Mouse (Mus musculus) monocyte, adult 5-6 weeks (primary cell): Measurements from ENCODE around the gene Limch1. TPM values are rescaled to one million over a fixed set of nuclear protein-coding genes. Genes with fewer than 3 reads are reported as not detected.

Source experiments
- ATAC-seq: fragments of 153-309, 156-312 bp; replicated peaks from 2 replicates; pipeline ENCODE4 v1.8.0; 2017; ENCODE audit warnings: mild to moderate bottlenecking; ENCODE audit not compliant: low TSS enrichment, insufficient number of reproducible peaks, severe bottlenecking, poor library complexity, low FRiP score
- total RNA-seq: library from RNA; stranded (forward); fragments of 200-1000, 200-491, 200-594 nt; gene quantifications from 3 replicates; pipeline ENCODE4 v1.2.3, GENCODE M21; 2017

The Limch1 gene
- total RNA-seq, 1 experiment from 2014 or later, result not detected

DNA sequence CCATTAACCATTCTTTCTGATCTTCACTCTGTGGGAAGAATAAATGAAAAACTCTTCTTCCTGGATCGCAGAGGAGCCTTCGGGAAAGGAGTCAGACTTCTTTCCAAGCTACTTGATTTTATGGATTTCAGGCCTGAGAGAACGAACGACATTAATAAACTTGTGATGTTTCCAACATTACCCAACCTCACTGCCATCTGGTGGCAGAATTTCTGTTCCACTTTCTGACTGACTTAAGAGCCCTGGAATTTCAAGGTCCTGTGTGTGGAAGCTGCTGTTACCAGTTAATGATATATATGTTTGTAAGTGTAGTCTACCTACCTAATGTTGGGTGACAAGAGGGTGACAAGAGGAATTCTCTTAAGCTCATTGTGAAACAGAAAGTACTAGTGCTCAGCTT, 243.3 kb downstream of the Limch1 start:
- no peak for ATAC-seq

DNA sequence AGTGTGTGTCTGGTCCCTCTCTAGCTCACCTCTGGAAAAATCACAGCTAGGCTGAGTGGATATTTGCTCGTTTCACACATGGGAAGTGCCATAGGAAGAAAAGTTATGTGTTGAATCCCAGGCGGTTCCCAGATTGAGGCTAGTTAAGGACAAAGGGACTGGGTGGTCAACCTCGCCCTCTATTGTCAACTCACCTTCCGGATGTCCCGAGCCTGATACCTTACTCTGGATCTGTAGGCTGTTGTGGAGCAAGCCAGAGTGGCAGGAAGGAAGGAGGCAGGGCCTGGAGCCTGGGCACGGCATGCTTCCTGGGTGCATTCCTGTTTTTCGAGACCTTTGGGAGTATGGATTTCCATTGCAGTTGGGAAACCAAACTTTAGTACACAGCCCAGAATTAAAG, 243.9 kb downstream of the Limch1 start:
- ATAC-seq, result no peak

DNA sequence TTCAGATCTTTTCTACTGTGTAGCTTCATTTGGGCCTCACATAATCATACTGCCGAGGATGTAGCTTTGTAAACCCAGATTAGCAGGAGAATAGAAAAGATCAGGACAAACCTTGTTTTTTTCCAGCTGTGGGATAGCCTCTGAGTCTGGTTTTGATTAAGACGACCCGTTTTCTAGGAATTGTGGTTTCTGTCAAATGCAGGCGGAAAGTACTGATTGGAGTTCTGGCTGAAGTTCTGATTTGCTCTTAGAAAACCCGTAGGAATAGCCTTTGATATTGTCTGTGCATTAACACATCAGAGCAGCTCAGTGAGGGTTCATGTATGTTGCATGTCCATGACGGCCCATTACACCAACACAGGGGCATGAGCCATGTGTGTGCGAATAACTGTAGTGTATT, 246.8 kb downstream of the Limch1 start:
- ATAC-seq, result no peak

DNA sequence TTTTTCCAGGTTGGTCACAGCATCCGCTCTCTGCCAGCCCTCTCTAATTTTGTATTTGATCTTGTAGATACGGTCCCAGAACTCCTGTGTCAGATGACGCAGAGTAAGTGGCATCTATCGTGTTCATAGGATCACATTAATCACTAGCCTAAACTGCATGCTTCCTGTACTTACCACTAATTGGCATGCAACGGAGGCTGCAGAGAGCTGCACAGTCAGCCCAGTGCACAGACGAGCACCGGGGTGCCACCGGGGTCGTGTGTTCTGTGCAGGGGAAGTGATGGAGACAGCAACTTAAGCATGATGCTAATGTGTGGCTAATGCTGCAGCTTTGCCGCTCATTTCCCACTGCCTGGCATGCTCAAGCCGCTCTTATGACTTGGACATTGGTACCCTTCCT, 247.4 kb downstream of the Limch1 start:
- no peak for ATAC-seq

DNA sequence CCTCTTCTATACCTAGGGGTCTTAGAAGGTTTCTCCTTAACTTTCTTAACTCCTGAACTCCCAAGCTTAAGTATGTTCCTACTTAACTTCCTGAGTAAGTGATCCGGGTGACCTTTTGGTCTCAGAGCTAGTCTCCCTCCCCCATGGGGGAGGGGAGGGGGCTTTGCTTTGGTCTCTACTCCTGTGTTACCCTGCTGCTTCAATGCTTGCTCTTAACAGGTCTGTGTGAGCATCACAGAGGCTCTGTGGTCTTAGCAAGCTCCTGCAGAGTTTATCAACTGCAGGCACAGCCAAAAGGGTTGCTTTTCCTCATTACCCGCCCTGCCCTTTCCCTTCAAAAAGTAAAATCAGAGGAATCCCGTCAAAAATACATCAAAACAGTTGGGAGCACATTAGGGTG, 250.5 kb downstream of the Limch1 start:
- no peak for ATAC-seq

DNA sequence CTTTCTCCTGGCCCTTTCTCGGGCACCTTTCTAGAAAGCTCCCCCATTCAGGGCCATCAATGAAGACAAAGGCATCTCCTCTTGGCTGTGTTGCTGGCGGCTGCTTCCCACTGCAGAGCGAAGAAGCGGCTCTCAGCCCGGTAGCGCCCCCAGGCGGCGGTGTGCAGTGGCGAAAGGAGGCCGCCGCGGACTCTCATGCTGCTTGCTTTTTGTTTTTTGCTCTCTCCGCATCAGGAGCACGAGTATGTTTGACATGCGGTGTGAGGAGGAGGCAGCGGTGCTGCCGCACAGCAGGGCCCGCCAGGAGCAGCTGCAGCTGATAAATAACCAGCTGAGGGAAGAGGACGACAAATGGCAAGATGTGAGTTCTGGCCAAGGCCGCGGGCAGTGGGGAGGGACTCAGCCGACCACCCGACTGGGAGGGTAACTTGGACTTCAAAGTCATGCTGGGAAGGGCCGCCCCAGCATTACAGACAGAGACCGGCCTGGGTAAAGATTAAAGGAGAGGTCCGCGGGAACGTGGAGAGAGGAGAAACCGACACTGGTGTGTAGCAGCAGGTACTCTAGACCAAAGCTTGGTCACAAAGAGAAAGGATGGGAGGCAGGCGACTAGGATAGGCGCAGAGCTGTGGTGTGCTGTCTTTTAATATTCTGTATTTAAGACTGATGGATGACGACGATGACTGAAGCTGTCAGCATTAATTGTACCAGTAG, 251.4 kb downstream of the Limch1 start:
- no peak for ATAC-seq

DNA sequence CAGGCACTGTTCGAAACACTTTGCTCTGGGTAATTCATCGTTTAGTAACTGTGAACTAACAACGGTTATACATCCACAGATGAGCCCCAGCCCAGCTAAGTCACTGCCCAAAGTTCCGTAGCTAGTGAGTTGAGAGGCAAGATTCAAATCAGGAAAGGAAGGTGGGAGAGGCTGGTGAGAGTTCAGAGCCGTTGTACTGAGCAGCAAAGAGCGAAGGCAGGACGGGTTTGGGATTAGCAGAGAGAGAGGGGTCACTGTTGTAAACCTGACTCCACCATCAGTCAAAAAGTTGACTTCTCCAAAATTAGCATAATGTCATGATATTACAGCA, 251.9 kb downstream of the Limch1 start:
- ATAC-seq, result no peak

DNA sequence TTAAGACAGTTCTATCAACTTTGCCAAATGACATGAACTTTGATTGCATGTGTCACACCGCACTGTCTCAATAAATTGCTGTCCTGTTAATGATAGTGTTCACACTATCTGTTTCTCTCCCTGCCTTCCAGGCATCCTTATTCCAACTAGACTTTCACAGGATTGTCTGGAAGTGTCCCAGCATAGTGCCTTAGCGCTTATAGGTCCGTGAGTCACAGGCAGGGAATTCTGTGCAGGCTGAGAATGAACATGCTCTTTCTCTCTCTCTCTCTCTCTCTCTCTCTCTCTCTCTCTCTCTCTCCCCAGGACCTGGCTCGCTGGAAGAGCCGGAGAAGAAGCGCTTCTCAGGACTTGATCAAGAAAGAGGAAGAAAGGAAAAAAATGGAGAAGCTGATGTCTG, 252.7 kb downstream of the Limch1 start:
- ATAC-seq, result no peak

DNA sequence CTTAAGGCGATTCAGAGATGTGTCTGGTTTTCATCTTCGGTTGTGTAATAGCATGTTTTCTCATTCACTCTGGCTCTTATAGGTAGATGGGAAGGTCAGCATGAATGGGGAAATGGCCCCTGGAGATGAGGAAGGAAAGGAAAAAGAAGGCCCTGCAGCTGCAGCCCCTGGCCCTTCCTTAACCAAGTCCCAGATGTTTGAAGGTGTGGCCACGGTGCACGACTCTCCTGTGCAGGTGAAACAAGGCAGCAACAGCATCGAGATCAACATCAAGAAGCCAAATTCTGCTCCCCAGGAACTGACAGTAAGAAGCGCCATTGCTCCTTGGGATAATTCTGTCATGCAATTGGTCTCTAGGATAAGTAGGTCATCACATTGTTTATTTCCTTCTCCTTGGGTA, 256.7 kb downstream of the Limch1 start:
- no peak for ATAC-seq

DNA sequence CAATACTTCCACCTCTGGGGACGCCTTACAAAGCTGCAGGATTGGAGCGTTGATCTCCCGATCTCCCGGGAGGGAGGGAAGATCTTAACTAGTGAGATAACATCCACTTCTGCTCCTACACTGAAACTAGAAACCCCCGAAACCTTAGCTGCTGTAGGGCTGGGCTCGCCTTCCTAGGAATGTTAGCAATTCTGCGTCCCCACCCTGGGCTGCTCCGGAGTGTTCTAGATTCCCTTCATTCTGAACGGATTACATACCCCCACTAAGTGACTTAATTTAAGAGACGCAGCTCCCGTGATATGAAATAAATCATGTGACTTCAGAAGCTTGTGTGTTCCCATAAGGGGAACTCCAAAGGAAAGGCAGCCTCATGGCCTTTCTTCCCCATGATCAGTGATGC, 259.0 kb downstream of the Limch1 start:
- ATAC-seq, result no peak

DNA sequence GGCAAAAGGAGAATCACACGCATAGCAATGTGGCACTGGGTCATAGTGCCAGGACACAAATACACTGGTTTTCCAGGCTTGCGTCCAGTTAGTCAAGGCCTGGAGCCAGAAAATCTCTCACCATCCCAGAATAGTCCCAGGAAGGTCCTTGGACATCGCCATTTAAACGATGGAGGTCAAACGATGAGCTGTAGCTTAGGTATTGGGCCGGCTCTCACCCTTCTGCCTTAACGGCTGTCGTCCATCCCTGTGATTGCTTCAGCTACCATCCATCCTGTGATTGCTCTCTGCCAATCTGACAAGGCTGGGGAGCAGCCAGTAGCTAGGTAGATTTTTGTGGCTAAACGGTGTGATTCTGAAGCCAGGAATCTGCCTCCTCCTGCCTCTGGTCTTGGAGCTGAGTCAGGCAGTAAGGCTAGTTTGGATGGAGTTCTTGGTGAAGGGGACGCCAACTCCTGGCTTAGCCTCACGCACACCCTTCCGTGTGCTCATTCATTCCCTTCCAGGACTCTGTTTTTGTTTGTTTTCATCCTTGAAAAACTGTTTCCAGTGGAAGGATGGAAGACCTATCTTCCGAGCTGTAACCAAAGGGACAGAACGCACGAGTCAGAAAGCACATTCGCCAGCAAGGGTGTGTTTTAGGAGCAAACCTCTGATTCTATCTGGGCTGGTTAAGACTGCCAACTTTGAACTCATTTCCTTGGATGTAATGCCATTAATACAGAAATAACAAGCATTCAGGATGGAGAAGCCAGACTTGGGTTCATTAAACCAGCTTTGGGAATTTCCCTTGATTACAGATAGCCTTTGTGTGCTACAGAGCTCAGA, 265.6 kb downstream of the Limch1 start:
- ATAC-seq, result no peak

DNA sequence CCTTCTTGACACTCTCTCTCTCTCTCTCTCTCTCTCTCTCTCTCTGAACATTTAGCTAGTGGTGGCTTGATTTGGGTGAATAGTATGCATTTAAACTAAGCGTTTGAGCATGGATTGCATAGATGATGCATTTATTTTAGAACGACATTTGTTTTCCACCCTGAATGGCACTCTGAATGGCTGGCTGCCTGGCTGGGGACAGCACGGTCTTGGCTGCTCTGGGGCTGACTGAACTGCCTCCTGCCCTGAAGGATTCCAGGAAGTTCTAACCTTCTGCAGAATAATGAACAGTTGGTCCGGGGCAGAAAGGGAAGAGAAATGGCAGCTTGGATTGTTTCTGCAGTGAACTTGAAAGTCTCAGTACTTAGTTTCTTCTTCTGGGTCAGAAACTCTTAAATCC, 266.4 kb downstream of the Limch1 start:
- no peak for ATAC-seq

DNA sequence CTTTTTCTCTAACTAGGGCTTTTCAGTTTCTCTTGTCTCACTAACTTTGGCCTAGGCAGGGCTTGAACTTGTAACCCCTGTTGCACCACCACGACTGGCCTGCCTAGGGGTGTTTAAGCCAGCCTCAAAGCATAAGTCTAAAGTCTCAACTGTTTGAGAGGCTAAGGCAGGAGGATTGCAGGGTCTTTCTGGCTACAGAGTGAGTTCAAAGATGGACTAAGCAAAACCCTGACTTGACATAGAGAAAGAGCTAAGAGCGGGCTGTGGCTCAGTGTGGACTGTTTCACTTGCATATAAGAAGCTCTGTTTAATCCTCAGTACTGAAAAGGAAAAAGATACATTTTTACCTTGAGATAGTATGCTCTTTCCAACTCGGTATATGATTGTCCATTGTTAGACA, 268.3 kb downstream of the Limch1 start:
- ATAC-seq, result no peak

DNA sequence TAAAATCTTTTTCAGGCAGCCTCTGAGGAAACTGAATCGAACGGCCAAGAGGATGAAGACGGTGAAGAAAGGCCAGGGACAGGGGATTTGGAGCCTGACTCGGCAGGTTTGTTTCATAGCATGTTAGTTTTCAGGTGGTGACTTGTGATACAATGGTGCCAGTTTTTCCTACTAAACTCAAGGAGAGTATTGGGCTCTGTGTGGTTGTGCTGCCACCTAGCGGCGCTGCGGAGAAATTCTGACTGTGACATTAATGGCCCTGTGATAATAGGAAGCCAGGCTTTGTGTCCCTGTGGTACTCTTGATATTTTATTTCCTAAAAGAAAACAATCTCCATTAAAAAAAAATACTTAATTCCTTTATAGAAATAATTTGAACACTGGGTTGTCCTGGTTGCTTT, 270.8 kb downstream of the Limch1 start:
- ATAC-seq, result no peak

DNA sequence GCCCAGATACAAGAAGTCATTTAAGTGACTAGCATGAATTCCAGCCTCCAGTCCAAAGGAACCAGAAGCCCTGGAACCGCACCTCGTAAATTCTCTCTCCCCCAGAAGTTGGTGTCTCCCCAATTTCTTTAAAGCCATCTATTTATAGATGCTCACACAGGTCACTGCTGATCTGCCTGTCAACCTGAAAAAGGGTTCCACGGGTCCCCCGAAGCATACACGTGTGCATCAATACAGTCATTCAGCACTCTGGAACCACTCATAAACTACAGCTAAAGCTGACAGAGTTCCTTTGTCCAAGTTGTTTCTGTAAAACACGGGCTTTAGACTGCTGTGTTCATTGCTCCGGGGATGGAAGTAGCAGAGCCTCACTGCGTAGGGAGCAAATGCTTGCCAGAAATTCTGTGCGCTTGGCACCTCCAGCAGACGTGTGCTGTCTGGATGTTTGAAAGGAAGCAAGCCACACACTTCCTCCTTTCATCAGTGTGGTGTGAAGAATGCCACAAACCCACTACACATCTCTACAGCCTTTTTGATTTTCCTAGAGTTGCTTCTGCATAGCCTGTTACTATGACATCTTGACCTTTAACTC, 278.9 kb downstream of the Limch1 start:
- no peak for ATAC-seq

DNA sequence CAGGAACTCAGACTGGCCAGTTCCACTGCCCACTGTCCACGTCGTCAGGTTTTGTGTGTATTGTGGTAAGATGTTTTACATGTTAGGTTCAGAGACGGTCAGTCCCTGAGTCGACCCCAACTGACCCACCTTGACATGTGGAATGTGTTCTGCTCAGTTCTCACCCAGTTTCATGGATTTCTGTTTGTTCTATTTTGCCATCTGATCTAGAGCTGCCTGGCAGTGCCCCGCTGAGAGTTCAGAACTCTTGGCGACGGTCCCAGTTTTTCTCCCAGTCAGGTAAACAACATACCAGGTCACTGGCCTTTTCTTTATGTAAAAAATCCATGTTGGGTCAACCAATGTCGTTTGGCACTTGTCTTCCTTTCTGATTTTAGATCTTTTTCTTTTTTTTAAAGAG, 279.5 kb downstream of the Limch1 start:
- ATAC-seq, result no peak

DNA sequence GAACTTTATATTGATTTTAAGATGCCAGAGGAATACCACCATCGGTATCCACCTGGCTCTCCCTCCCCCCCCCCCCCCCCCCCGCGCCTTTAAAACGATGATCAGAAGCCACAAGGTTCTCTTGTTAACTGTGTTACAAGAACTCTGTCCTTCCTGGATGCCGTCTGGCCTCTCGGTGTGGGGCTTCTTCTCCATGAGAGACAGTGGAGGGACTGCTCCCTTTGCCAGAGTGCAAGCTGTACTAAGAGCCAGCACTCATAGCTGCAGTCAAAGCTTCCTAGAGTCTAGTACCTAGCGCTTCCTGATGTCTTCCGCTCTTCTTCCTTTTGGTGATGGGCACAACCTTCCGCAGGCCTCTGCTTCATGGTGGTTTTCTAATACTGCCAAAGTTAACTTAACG, 280.0 kb downstream of the Limch1 start:
- ATAC-seq, result no peak

DNA sequence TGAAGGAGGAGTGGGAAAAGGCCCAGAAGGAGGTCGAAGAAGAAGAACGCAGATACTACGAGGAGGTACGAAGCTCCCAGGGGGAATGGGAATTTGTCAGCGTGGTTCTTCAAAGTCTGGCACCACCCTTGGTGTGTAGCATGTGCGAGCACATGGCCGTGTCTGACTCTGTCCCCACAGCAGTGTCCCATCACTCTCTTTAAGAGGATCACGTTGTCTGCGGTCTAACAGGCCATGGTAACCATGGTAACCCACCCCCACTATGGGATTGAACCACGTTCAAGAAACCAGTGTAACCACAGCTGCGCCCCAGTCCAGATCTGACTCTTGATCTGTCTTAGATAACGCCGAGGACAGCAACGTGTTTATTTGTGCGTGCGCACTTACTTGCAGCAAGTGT, 283.2 kb downstream of the Limch1 start:
- no peak for ATAC-seq

DNA sequence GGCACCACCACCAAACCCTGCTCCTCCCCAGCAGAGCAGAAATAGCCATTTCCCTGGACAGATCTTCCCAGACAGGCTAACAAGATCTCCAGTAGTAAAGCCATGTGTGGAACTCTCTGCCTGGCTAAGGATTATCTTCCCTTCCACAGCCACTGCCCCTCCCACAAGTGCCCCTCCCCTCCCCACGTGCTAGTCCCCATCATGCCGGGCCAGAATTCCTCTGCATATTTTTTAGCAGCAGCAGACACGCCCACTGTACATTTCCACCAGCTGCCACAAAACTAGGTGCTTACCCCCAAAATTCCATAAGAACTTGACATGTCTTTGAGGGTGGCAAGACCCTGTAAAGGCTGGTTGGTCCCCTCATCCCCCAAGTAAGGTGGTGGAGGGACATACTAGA, 284.3 kb downstream of the Limch1 start:
- ATAC-seq, result no peak

DNA sequence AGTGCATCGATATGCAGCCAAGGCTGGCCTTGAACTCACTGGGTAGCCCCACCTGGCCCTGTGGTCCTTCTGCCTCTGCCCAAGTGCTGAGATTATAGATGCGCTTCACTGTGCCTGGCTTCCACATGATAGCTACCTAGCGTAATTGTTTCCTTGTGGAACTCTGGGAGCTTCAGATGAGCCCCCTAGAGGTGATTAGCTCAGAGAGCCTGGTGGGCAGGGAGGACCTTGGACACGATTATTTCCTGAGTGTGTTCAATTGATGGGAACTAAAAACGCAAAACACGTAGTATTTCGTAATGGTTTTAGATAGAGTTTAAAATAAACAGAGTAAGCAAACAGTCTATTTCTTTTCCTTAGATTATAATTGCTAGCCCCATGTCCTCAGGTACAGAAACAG, 287.0 kb downstream of the Limch1 start:
- no peak for ATAC-seq
